Mouse (Mus musculus): Measurements from ENCODE around the gene Med22. TPM values are rescaled to one million over a fixed set of nuclear protein-coding genes. Genes with fewer than 3 reads are reported as not detected.

The Med22 gene
- total RNA-seq, 2 experiments from 2014 or later, result 47.5 to 50.1 TPM

DNA sequence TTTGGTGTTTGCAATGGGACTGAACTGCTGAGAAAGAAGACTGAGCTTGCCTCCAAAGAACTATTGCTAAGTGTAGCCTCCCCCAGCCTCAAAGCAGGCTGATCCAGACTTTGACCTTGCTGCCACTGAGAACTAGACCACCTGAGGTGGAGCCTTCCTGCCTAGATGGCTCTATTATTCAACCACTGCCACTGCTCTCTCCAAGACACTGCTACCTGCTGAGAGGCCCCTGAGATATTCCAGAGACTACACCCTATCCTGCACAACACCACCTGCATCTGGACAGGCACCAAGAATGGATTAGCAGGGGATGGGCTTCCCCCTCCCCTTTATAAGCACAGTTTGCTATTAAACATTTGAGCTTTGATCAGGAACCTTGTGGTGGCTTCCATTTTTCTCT, 31.9 kb downstream of the Med22 start:
- no peak for DNase-seq (ENCODE audit: low spot score in 2 of 2)

- DNase-seq (ENCODE audit: low spot score in 2 of 2), result no peak
Observed at GRCm38 (mm10) chr2:26870666-26871065, 39.8 kb downstream of the Med22 start.

- no peak for DNase-seq (ENCODE audit: low spot score in 2 of 2)
Observed at GRCm38 (mm10) chr2:26864879-26865278, 45.6 kb downstream of the Med22 start, which contains the start of gene Abo. TSS of gene Abo (minus strand) at chr2:26864979.

- DNase-seq (ENCODE audit: low spot score in 2 of 2), result no peak
Observed at GRCm38 (mm10) chr2:26862856-26863255, 47.6 kb downstream of the Med22 start.

Other genes with a start within 250 kb of the Med22 start
- gene Lcn4, start 239.4 kb downstream of the Med22 start, total RNA-seq (2021), result not detected
- gene Abo, start 45.7 kb downstream of the Med22 start, total RNA-seq (2021), result not detected
- 10 to 100 TPM; 26.4 to 29.0 TPM for gene Surf6, start 7.8 kb downstream of the Med22 start, total RNA-seq (2021)
- 100 to 1,000 TPM; 253 to 258 TPM for gene Rpl7a, start 87 bp upstream of the Med22 start, total RNA-seq (2021)
- 10 to 100 TPM; 34.2 to 36.5 TPM for gene Surf2, start 5.7 kb upstream of the Med22 start, total RNA-seq (2021)
- 100 to 1,000 TPM; 109 to 111 TPM for gene Surf1, start 5.9 kb upstream of the Med22 start, total RNA-seq (2021)
- 10 to 100 TPM; 52.0 to 56.2 TPM for gene Surf4, start 23.3 kb upstream of the Med22 start, total RNA-seq (2021)
- gene Stkld1, start 23.4 kb upstream of the Med22 start, total RNA-seq (2021), result under 1 TPM; 0.15 to 0.30 TPM
- gene Rexo4, start 53.7 kb upstream of the Med22 start, total RNA-seq (2021), result 10 to 100 TPM; 59.0 to 63.7 TPM
- gene Adamts13, start 62.7 kb upstream of the Med22 start, total RNA-seq (2021), result 1 to 10 TPM; 1.0 to 1.4 TPM
- 10 to 100 TPM; 39.3 to 43.6 TPM for gene Cacfd1, start 99.2 kb upstream of the Med22 start, total RNA-seq (2021)
- 10 to 100 TPM; 31.7 to 34.6 TPM for gene Slc2a6, start 117.3 kb upstream of the Med22 start, total RNA-seq (2021)
- gene Mymk, start 161.5 kb upstream of the Med22 start, total RNA-seq (2021), result under 1 TPM; 0.69 to 0.91 TPM
- gene Adamtsl2, start 168.7 kb upstream of the Med22 start, total RNA-seq (2021), result 10 to 100 TPM; 13.2 to 13.7 TPM
- 100 to 1,000 TPM; 118 to 119 TPM for gene Fam163b, start 231.8 kb upstream of the Med22 start, total RNA-seq (2021)